8 mouse cellular contexts compared by ENCODE assay signal in genomic region chr9:53772121-53772561, GRCm38 (mm10). TPM values are rescaled to one million over a fixed set of nuclear protein-coding genes. Genes with fewer than 3 reads are reported as not detected.
DNase-seq lines count a peak whose midpoint lies in the region; ATAC-seq lines count a peak whose summit lies in the region.
"Had no signal": no experiment of that assay in that cellular context is flagged by ENCODE, and none has a peak within 500 bp of the region (broad histone marks: within the 10 kb centered on the region; RNA-seq: fewer than 3 reads in every experiment).

No protein-coding gene starts in this region.

- H3K9me3 ChIP-seq in embryonic facial prominence, embryonic 11.5 days (replicated peaks; ENCODE audit: control insufficient read depth, low read length), result no peaks in the 10 kb centered on the region
- H3K9me3 ChIP-seq in hindbrain, embryonic 15.5 days, result no peaks in the 10 kb centered on the region
- no peaks in the 10 kb centered on the region for H3K9me3 ChIP-seq in limb, embryonic 10.5 days (replicated peaks)
- no peaks in the 10 kb centered on the region; the same call in 1 of the 2 replicates for H3K9me3 ChIP-seq in midbrain, embryonic 15.5 days

- 2% methylated on average over 17 of the region's 17 CpGs for WGBS in embryonic facial prominence, embryonic 11.5 days
- 3% methylated on average over 17 of the region's 17 CpGs for WGBS in hindbrain, embryonic 15.5 days
- 3% methylated on average over 17 of the region's 17 CpGs for WGBS in limb, embryonic 10.5 days
- 1% methylated on average over 17 of the region's 17 CpGs for WGBS in midbrain, embryonic 15.5 days

- ATAC-seq in embryonic facial prominence, embryonic 11.5 days (replicated peaks; ENCODE audit: insufficient number of reproducible peaks, low FRiP score, low TSS enrichment, low read depth), result no peak
- ATAC-seq in hindbrain, embryonic 15.5 days (ENCODE audit: low FRiP score, low read depth), result peak; percentile 62; the same call in 1 of the 2 replicates
- peak; percentile 59; the same call in 1 of the 2 replicates for ATAC-seq in midbrain, embryonic 15.5 days (replicated peaks)

- peak overlapping the region; percentile 61 for H3K9ac ChIP-seq in embryonic facial prominence, embryonic 11.5 days (replicated peaks; ENCODE audit: low read length)
- peak overlapping the region; percentile 41 for H3K9ac ChIP-seq in hindbrain, embryonic 15.5 days
- peak overlapping the region; percentile 58 for H3K9ac ChIP-seq in midbrain, embryonic 15.5 days

- DNase-seq in urinary bladder, adult 2 months (ENCODE audit: low spot score), result peak; percentile 24
- no peak for DNase-seq in urinary bladder, postnatal 10 days (ENCODE audit: low spot score)
- no peak for DNase-seq in embryonic facial prominence, embryonic 11.5 days (ENCODE audit: low spot score)
- peak; percentile 38 for DNase-seq in limb, embryonic 10.5 days (ENCODE audit: low spot score)
- DNase-seq in thymus, postnatal 14 days, result peak; percentile 37

- no peaks in the 10 kb centered on the region for H3K4me1 ChIP-seq in embryonic facial prominence, embryonic 11.5 days (ENCODE audit: control insufficient read depth, insufficient read depth, low read length)
- H3K4me1 ChIP-seq in hindbrain, embryonic 15.5 days (replicated peaks), result peaks cover 15% of the 10 kb centered on the region
- H3K4me1 ChIP-seq in limb, embryonic 10.5 days, result peaks cover 16% of the 10 kb centered on the region
- peaks cover 12% of the 10 kb centered on the region for H3K4me1 ChIP-seq in midbrain, embryonic 15.5 days

- H3K36me3 ChIP-seq in embryonic facial prominence, embryonic 11.5 days (replicated peaks; ENCODE audit: control insufficient read depth, insufficient read depth, low read depth, low read length), result no peaks in the 10 kb centered on the region
- H3K36me3 ChIP-seq in hindbrain, embryonic 15.5 days, result no peaks in the 10 kb centered on the region
- H3K36me3 ChIP-seq in limb, embryonic 10.5 days, result no peaks in the 10 kb centered on the region
- no peaks in the 10 kb centered on the region for H3K36me3 ChIP-seq in midbrain, embryonic 15.5 days (replicated peaks)

- H3K27me3 ChIP-seq in embryonic facial prominence, embryonic 11.5 days (ENCODE audit: control insufficient read depth, insufficient read depth, low read length), result peaks cover 12% of the 10 kb centered on the region; the same call in 1 of the 2 replicates
- peaks cover 24% of the 10 kb centered on the region for H3K27me3 ChIP-seq in hindbrain, embryonic 15.5 days
- peaks cover 36% of the 10 kb centered on the region for H3K27me3 ChIP-seq in limb, embryonic 10.5 days (ENCODE audit: low read depth, poor library complexity, severe bottlenecking)
- H3K27me3 ChIP-seq in midbrain, embryonic 15.5 days (replicated peaks), result peaks cover 19% of the 10 kb centered on the region

- peak overlapping the region; percentile 97 for H3K4me2 ChIP-seq in embryonic facial prominence, embryonic 11.5 days (ENCODE audit: low read depth, low read length)
- peak overlapping the region; percentile 96 for H3K4me2 ChIP-seq in hindbrain, embryonic 15.5 days
- peak overlapping the region; percentile 96 for H3K4me2 ChIP-seq in midbrain, embryonic 15.5 days

- H3K4me3 ChIP-seq in embryonic facial prominence, embryonic 11.5 days (ENCODE audit: low read depth, low read length), result peak overlapping the region; percentile 62
- peak overlapping the region; percentile 74 for H3K4me3 ChIP-seq in hindbrain, embryonic 15.5 days
- peak overlapping the region; percentile 69 for H3K4me3 ChIP-seq in limb, embryonic 10.5 days
- H3K4me3 ChIP-seq in midbrain, embryonic 15.5 days, result peak overlapping the region; percentile 67

- no peak overlapping the region for H3K27ac ChIP-seq in embryonic facial prominence, embryonic 11.5 days (replicated peaks; ENCODE audit: low read depth, low read length)
- H3K27ac ChIP-seq in hindbrain, embryonic 15.5 days (replicated peaks), result 0 out of 2 replicates have a peak overlapping the region, but pooled peaks have one; percentile 42
- peak overlapping the region; percentile 83 for H3K27ac ChIP-seq in limb, embryonic 10.5 days
- no peak overlapping the region for H3K27ac ChIP-seq in midbrain, embryonic 15.5 days
- H3K27ac ChIP-seq: macrophage had no signal

RNA-seq across cellular contexts. Expression of gene Slc35f2, which starts 0.8 kb away (rescaled TPM):
- 6.5 and 7.0 TPM in 2 replicates for polyA plus RNA-seq in urinary bladder, adult 2 months (2012; rRNA removed)
- polyA plus RNA-seq in embryonic facial prominence, embryonic 11.5 days (2014; fragmentation: Nextera tagmentation; extraction: Ambion mirVana), result 5.4 and 6.0 TPM in 2 replicates
- polyA plus RNA-seq in hindbrain, embryonic 15.5 days (2015; fragmentation: Nextera tagmentation; extraction: Ambion mirVana), result 16.7 and 18.0 TPM in 2 replicates
- 6.9 and 7.0 TPM in 2 replicates for polyA plus RNA-seq in limb, embryonic 10.5 days (2016; fragmentation: Nextera tagmentation; extraction: Ambion mirVana)
- polyA plus RNA-seq in midbrain, embryonic 15.5 days (2015; fragmentation: Nextera tagmentation; extraction: Ambion mirVana), result 10.3 and 10.7 TPM in 2 replicates
- polyA plus RNA-seq: macrophage had no signal

Comparison
In these comparisons a context has a peak if more than half of its experiments do, and no peak if none do; other contexts are left out.
1. DNase-seq: peak in urinary bladder, adult 2 months (single experiment), limb, embryonic 10.5 days (single experiment) and thymus, postnatal 14 days (single experiment); none in urinary bladder, postnatal 10 days (single experiment) and embryonic facial prominence, embryonic 11.5 days (single experiment).
2. H3K27ac ChIP-seq: peak in hindbrain, embryonic 15.5 days (single experiment) and limb, embryonic 10.5 days (single experiment); none in embryonic facial prominence, embryonic 11.5 days (single experiment) and midbrain, embryonic 15.5 days (single experiment).
3. Peak in every context shown above with its lines, with median percentiles within 50 percentile points of each other: H3K4me2 ChIP-seq, H3K4me3 ChIP-seq and H3K9ac ChIP-seq.